Mouse (Mus musculus): Measurements from ENCODE around the gene Atoh8. TPM values are rescaled to one million over a fixed set of nuclear protein-coding genes. Genes with fewer than 3 reads are reported as not detected.

Atoh8 gene
- polyA plus RNA-seq, 1 experiment from 2014 or later: 4.5 TPM

GRCm38 (mm10) chr6:72225686-72226085, 9.7 kb downstream of the Atoh8 start:
- no peaks in the 10 kb centered on the region for H3K27me3 ChIP-seq (replicated peaks; ENCODE audit: control insufficient read depth, insufficient read depth, low read length)
- no peak for TF ChIP-seq CTCF (IDR thresholded peaks at IDR 0.05; ENCODE audit: low read depth)
- H3K4me1 ChIP-seq (replicated peaks; ENCODE audit: control insufficient read depth, insufficient read depth, low read length): 0 out of 2 replicates have a peak, but pooled peaks cover 4% of the 10 kb centered on the region
- no peak overlapping the region for H3K4me3 ChIP-seq (ENCODE audit: low read depth, low read length)
- H3K9me3 ChIP-seq (ENCODE audit: control insufficient read depth): no peaks in the 10 kb centered on the region
- no peak overlapping the region for H3K9ac ChIP-seq (ENCODE audit: low read depth, low read length)
- no peak overlapping the region for H3K27ac ChIP-seq (ENCODE audit: low read depth, low read length)
- no peak for ATAC-seq
- no peak overlapping the region for H3K4me2 ChIP-seq (replicated peaks; ENCODE audit: low read depth)
- WGBS: 80% methylated on average over 3 of the region's 3 CpGs
- no peaks in the 10 kb centered on the region for H3K36me3 ChIP-seq (ENCODE audit: control insufficient read depth, insufficient read depth)

- peak overlapping the region; percentile 28 for H3K4me2 ChIP-seq (replicated peaks; ENCODE audit: low read depth)
These were observed 11.5 kb downstream of the Atoh8 start for GRCm38 (mm10) chr6:72223892-72224291.

GRCm38 (mm10) chr6:72222876-72223275, 12.5 kb downstream of the Atoh8 start:
- no peak overlapping the region for H3K9ac ChIP-seq (ENCODE audit: low read depth, low read length)
- H3K4me2 ChIP-seq (replicated peaks; ENCODE audit: low read depth): no peak overlapping the region
- no peaks in the 10 kb centered on the region for H3K36me3 ChIP-seq (ENCODE audit: control insufficient read depth, insufficient read depth)
- H3K4me3 ChIP-seq (ENCODE audit: low read depth, low read length): no peak overlapping the region
- TF ChIP-seq CTCF (IDR thresholded peaks at IDR 0.05; ENCODE audit: low read depth): no peak
- no peaks in the 10 kb centered on the region for H3K27me3 ChIP-seq (replicated peaks; ENCODE audit: control insufficient read depth, insufficient read depth, low read length)
- WGBS: 78% methylated on average over 6 of the region's 6 CpGs
- no peak overlapping the region for H3K27ac ChIP-seq (ENCODE audit: low read depth, low read length)
- ATAC-seq: no peak
- H3K9me3 ChIP-seq (ENCODE audit: control insufficient read depth): no peaks in the 10 kb centered on the region
- 0 out of 2 replicates have a peak, but pooled peaks cover 4% of the 10 kb centered on the region for H3K4me1 ChIP-seq (replicated peaks; ENCODE audit: control insufficient read depth, insufficient read depth, low read length)

More at GRCm38 (mm10) chr6:72223892-72224291, 11.5 kb downstream of the Atoh8 start:
- WGBS: 42% methylated on average over 6 of the region's 6 CpGs
- Histone ChIP-seq H3K27me3 (replicated peaks; ENCODE audit: control insufficient read depth, insufficient read depth, low read length) (no peaks in the 10 kb centered on the region), H3K4me1 (replicated peaks; ENCODE audit: control insufficient read depth, insufficient read depth, low read length) (0 out of 2 replicates have a peak, but pooled peaks cover 4% of the 10 kb centered on the region), H3K27ac (ENCODE audit: low read depth, low read length) (no peak overlapping the region), H3K4me3 (ENCODE audit: low read depth, low read length) (no peak overlapping the region), H3K9me3 (ENCODE audit: control insufficient read depth) (no peaks in the 10 kb centered on the region), H3K9ac (ENCODE audit: low read depth, low read length) (no peak overlapping the region), H3K36me3 (ENCODE audit: control insufficient read depth, insufficient read depth) (no peaks in the 10 kb centered on the region)
- ATAC-seq: peak; percentile 73
- no peak for TF ChIP-seq CTCF (IDR thresholded peaks at IDR 0.05; ENCODE audit: low read depth)

- no peaks in the 10 kb centered on the region for H3K9me3 ChIP-seq (ENCODE audit: control insufficient read depth)
- H3K27ac ChIP-seq (ENCODE audit: low read depth, low read length): no peak overlapping the region
- no peaks in the 10 kb centered on the region for H3K36me3 ChIP-seq (ENCODE audit: control insufficient read depth, insufficient read depth)
- no peaks in the 10 kb centered on the region for H3K27me3 ChIP-seq (replicated peaks; ENCODE audit: control insufficient read depth, insufficient read depth, low read length)
- H3K9ac ChIP-seq (ENCODE audit: low read depth, low read length): no peak overlapping the region
- 26% methylated on average over 11 of the region's 11 CpGs for WGBS
- peak; percentile 35; the same call in 1 of the 2 replicates for ATAC-seq
- H3K4me2 ChIP-seq (replicated peaks; ENCODE audit: low read depth): peak overlapping the region; percentile 37
- no peak for TF ChIP-seq CTCF (IDR thresholded peaks at IDR 0.05; ENCODE audit: low read depth)
- H3K4me1 ChIP-seq (replicated peaks; ENCODE audit: control insufficient read depth, insufficient read depth, low read length): peaks cover 5% of the 10 kb centered on the region; the same call in 1 of the 2 replicates
- H3K4me3 ChIP-seq (ENCODE audit: low read depth, low read length): no peak overlapping the region
These were observed 13.1 kb downstream of the Atoh8 start for GRCm38 (mm10) chr6:72222271-72222724.

GRCm38 (mm10) chr6:72221271-72221670, 14.1 kb downstream of the Atoh8 start:
- peak; percentile 57 for TF ChIP-seq CTCF (IDR thresholded peaks at IDR 0.05; ENCODE audit: low read depth)
- Histone ChIP-seq H3K36me3 (ENCODE audit: control insufficient read depth, insufficient read depth) (no peaks in the 10 kb centered on the region), H3K9ac (ENCODE audit: low read depth, low read length) (no peak overlapping the region), H3K27me3 (replicated peaks; ENCODE audit: control insufficient read depth, insufficient read depth, low read length) (no peaks in the 10 kb centered on the region), H3K27ac (ENCODE audit: low read depth, low read length) (no peak overlapping the region), H3K4me2 (replicated peaks; ENCODE audit: low read depth) (no peak overlapping the region), H3K4me1 (replicated peaks; ENCODE audit: control insufficient read depth, insufficient read depth, low read length) (peaks cover 8% of the 10 kb centered on the region; the same call in 1 of the 2 replicates), H3K9me3 (ENCODE audit: control insufficient read depth) (no peaks in the 10 kb centered on the region), H3K4me3 (ENCODE audit: low read depth, low read length) (no peak overlapping the region)
- 63% methylated on average over 6 of the region's 6 CpGs for WGBS
- ATAC-seq: no peak

- Histone ChIP-seq H3K4me1 (replicated peaks; ENCODE audit: control insufficient read depth, insufficient read depth, low read length) (peaks cover 13% of the 10 kb centered on the region; the same call in 1 of the 2 replicates), H3K9me3 (ENCODE audit: control insufficient read depth) (no peaks in the 10 kb centered on the region), H3K9ac (ENCODE audit: low read depth, low read length) (no peak overlapping the region), H3K4me3 (ENCODE audit: low read depth, low read length) (no peak overlapping the region), H3K27me3 (replicated peaks; ENCODE audit: control insufficient read depth, insufficient read depth, low read length) (no peaks in the 10 kb centered on the region), H3K4me2 (replicated peaks; ENCODE audit: low read depth) (no peak overlapping the region), H3K36me3 (ENCODE audit: control insufficient read depth, insufficient read depth) (no peaks in the 10 kb centered on the region), H3K27ac (ENCODE audit: low read depth, low read length) (no peak overlapping the region)
- 56% methylated on average over 5 of the region's 5 CpGs for WGBS
- no peak for ATAC-seq
- TF ChIP-seq CTCF (IDR thresholded peaks at IDR 0.05; ENCODE audit: low read depth): no peak
These were observed 15.8 kb downstream of the Atoh8 start for GRCm38 (mm10) chr6:72219549-72219948.

Measured in intestine, postnatal 0 days (tissue).